Mouse (Mus musculus): ENCODE results near the gene Nav2. TPM values are rescaled to one million over a fixed set of nuclear protein-coding genes. Genes with fewer than 3 reads are reported as not detected.

Nav2 gene
- total and polyA plus RNA-seq, 3 experiments: under 0.01 TPM; not detected in 2

- H3K4me2 ChIP-seq (ENCODE audit: insufficient read depth, low read depth, poor library complexity, severe bottlenecking): no peak overlapping the region
- TF ChIP-seq E2F4 (IDR thresholded peaks at IDR 0.05; ENCODE audit: insufficient replicate concordance, low read depth, low read length): no peak
- TF ChIP-seq EP300 (IDR thresholded peaks at IDR 0.05; ENCODE audit: low read length): no peak
- TF ChIP-seq TBP (conservative IDR thresholded peaks at IDR 0.05; ENCODE audit: low read depth, low read length): no peak
- TF ChIP-seq ZMIZ1 (IDR thresholded peaks at IDR 0.05; ENCODE audit: low read depth, low read length): no peak
- TF ChIP-seq MYC (IDR thresholded peaks at IDR 0.05; ENCODE audit: low read depth, low read length): no peak
- no peak for TF ChIP-seq USF2 (conservative IDR thresholded peaks at IDR 0.05; ENCODE audit: low read depth, low read length)
- H3K79me2 ChIP-seq (replicated peaks; ENCODE audit: control insufficient read depth, extremely low read depth, insufficient read depth, poor library complexity, severe bottlenecking): no peaks in the 10 kb centered on the region; the same call in 1 of the 2 replicates
- in situ Hi-C loops (cut with MboI; ENCODE audit: low pct_ligation_motif_present, low pct_unique_long_range_greater_than_20kb, low sequenced_read_pairs): no loop called here
- peaks cover 4 to 10% of the 10 kb centered on the region in 2 experiments; a peak in 3 of 4 replicates for H3K4me1 ChIP-seq (ENCODE audit: control insufficient read depth in 1 of 2, insufficient read depth in 2 of 2)
- H3K36me3 ChIP-seq (replicated peaks in 1 of 2; ENCODE audit: control insufficient read depth in 1 of 2, insufficient read depth in 1 of 2, low read length in 1 of 2): no peaks in the 10 kb centered on the region
- no peaks in the 10 kb centered on the region for H3K9me3 ChIP-seq (replicated peaks; ENCODE audit: low read length)
- DNase-seq (ENCODE audit: extremely low read depth): no peak
- H3K27me3 ChIP-seq (replicated peaks): peaks cover 70% of the 10 kb centered on the region
- H3K4me3 ChIP-seq (replicated peaks in 1 of 3; ENCODE audit: low read depth in 2 of 3, low read length in 2 of 3, poor library complexity in 1 of 3): no peak overlapping the region
- no peak overlapping the region for H3K27ac ChIP-seq (ENCODE audit: insufficient read depth, low read depth)
- H3K9ac ChIP-seq (ENCODE audit: insufficient read depth, low read depth): no peak overlapping the region
- dilution Hi-C loops (cut with MboI; ENCODE audit: extremely low pct_ligation_motif_present, extremely low pct_unique_long_range_greater_than_20kb, low sequenced_read_pairs): no loop called here
Measured at GRCm38 (mm10) chr7:48884266-48884611, 24.3 kb upstream of the Nav2 start.

- H3K9ac ChIP-seq (ENCODE audit: insufficient read depth, low read depth): no peak overlapping the region
- H3K4me2 ChIP-seq (ENCODE audit: insufficient read depth, low read depth, poor library complexity, severe bottlenecking): no peak overlapping the region
- H3K4me3 ChIP-seq (replicated peaks in 1 of 3; ENCODE audit: low read depth in 2 of 3, low read length in 2 of 3, poor library complexity in 1 of 3): no peak overlapping the region
- no peaks in the 10 kb centered on the region for H3K9me3 ChIP-seq (replicated peaks; ENCODE audit: low read length)
- no peaks in the 10 kb centered on the region for H3K36me3 ChIP-seq (replicated peaks in 1 of 2; ENCODE audit: control insufficient read depth in 1 of 2, insufficient read depth in 1 of 2, low read length in 1 of 2)
- DNase-seq (ENCODE audit: extremely low read depth): no peak
- H3K27me3 ChIP-seq (replicated peaks): peaks cover 69% of the 10 kb centered on the region
- H3K79me2 ChIP-seq (replicated peaks; ENCODE audit: control insufficient read depth, extremely low read depth, insufficient read depth, poor library complexity, severe bottlenecking): no peaks in the 10 kb centered on the region
- dilution Hi-C loops (cut with MboI; ENCODE audit: extremely low pct_ligation_motif_present, extremely low pct_unique_long_range_greater_than_20kb, low sequenced_read_pairs): no loop called here
- no peak overlapping the region for H3K27ac ChIP-seq (ENCODE audit: insufficient read depth, low read depth)
- TF ChIP-seq BHLHE40 (IDR thresholded peaks at IDR 0.05; ENCODE audit: low read depth, low read length) (no peak), JUND (conservative IDR thresholded peaks at IDR 0.05; ENCODE audit: low read depth, low read length) (no peak), EP300 (IDR thresholded peaks at IDR 0.05; ENCODE audit: low read length) (no peak), SMC3 (IDR thresholded peaks at IDR 0.05; ENCODE audit: low read depth, low read length) (no peak), UBTF (IDR thresholded peaks at IDR 0.05; ENCODE audit: low read depth, low read length) (no peak), NELFE (IDR thresholded peaks at IDR 0.05; ENCODE audit: low read depth, low read length) (no peak), NRF1 (IDR thresholded peaks at IDR 0.05; ENCODE audit: low read depth, low read length) (no peak), RCOR1 (conservative IDR thresholded peaks at IDR 0.05; ENCODE audit: low read depth, low read length) (no peak), ZMIZ1 (IDR thresholded peaks at IDR 0.05; ENCODE audit: low read depth, low read length) (no peak)
- H3K4me1 ChIP-seq (ENCODE audit: control insufficient read depth in 1 of 2, insufficient read depth in 2 of 2): no peaks in the 10 kb centered on the region
- in situ Hi-C loops (cut with MboI; ENCODE audit: low pct_ligation_motif_present, low pct_unique_long_range_greater_than_20kb, low sequenced_read_pairs): loop anchor here (5.0 kb wide), 1 partner anchor 39 kb away; no protein-coding TSS in a partner anchor
Measured at GRCm38 (mm10) chr7:48887973-48888372, 20.5 kb upstream of the Nav2 start.

- dilution Hi-C loops (cut with MboI; ENCODE audit: extremely low pct_ligation_motif_present, extremely low pct_unique_long_range_greater_than_20kb, low sequenced_read_pairs): no loop called here
- H3K4me1 ChIP-seq (ENCODE audit: control insufficient read depth in 1 of 2, insufficient read depth in 2 of 2): no peaks in the 10 kb centered on the region
- no peak overlapping the region for H3K27ac ChIP-seq (ENCODE audit: insufficient read depth, low read depth)
- no peak overlapping the region for H3K4me2 ChIP-seq (ENCODE audit: insufficient read depth, low read depth, poor library complexity, severe bottlenecking)
- DNase-seq (ENCODE audit: extremely low read depth): no peak
- H3K4me3 ChIP-seq (replicated peaks in 1 of 3; ENCODE audit: low read depth in 2 of 3, low read length in 2 of 3, poor library complexity in 1 of 3): no peak overlapping the region
- no peaks in the 10 kb centered on the region for H3K9me3 ChIP-seq (replicated peaks; ENCODE audit: low read length)
- H3K27me3 ChIP-seq (replicated peaks): peaks cover 64% of the 10 kb centered on the region
- H3K9ac ChIP-seq (ENCODE audit: insufficient read depth, low read depth): no peak overlapping the region
- TF ChIP-seq ZC3H11A (IDR thresholded peaks at IDR 0.05; ENCODE audit: low read depth, low read length) (no peak), BHLHE40 (IDR thresholded peaks at IDR 0.05; ENCODE audit: low read depth, low read length) (no peak), SIN3A (IDR thresholded peaks at IDR 0.05; ENCODE audit: low read length) (no peak), ZNF384 (IDR thresholded peaks at IDR 0.05; ENCODE audit: low read depth, low read length) (no peak), USF2 (conservative IDR thresholded peaks at IDR 0.05; ENCODE audit: low read depth, low read length) (no peak), UBTF (IDR thresholded peaks at IDR 0.05; ENCODE audit: low read depth, low read length) (no peak)
- H3K36me3 ChIP-seq (replicated peaks in 1 of 2; ENCODE audit: control insufficient read depth in 1 of 2, insufficient read depth in 1 of 2, low read length in 1 of 2): no peaks in the 10 kb centered on the region
- in situ Hi-C loops (cut with MboI; ENCODE audit: low pct_ligation_motif_present, low pct_unique_long_range_greater_than_20kb, low sequenced_read_pairs): loop anchor here (5.0 kb wide), 1 partner anchor 39 kb away; no protein-coding TSS in a partner anchor
- no peaks in the 10 kb centered on the region for H3K79me2 ChIP-seq (replicated peaks; ENCODE audit: control insufficient read depth, extremely low read depth, insufficient read depth, poor library complexity, severe bottlenecking)
Measured at GRCm38 (mm10) chr7:48888751-48889150, 19.8 kb upstream of the Nav2 start.
